Mouse (Mus musculus) megakaryocyte, embryonic 14.5 days (primary cell): Measurements from ENCODE around the gene Ptprn2.

Source experiments
- FLI1 ChIP-seq: IDR thresholded peaks from 2 replicates; pipeline ENCODE4 v1.6.1; 2012; ENCODE audit warnings: low read length, inconsistent platforms, mixed read lengths
- GATA1 ChIP-seq: IDR thresholded peaks from 3 replicates; pipeline ENCODE4 v1.6.1; 2012; ENCODE audit warnings: mixed read lengths, low read length, inconsistent platforms, borderline replicate concordance

DNA sequence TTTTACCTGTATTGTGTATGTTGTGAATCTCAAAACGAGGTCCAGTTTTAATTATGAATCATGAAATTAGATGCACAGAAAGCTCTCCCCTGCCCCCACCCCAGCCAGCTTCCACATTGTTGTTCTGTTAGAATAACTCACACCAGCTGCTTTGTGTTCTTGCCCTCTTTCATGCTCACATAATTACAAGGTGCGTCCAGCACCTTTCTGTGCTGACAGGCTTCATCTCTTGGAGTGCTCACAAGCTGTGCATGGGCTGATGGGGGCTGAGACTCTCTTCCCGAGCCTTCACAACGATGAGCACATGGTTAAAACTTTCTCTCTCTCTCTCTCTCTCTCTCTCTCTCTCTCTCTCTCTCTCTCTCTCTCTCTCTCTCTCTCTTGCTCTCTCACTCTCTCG is 746.3 kb downstream of the Ptprn2 start:
- TF ChIP-seq GATA1 = no peak
- TF ChIP-seq FLI1 = no peak
